Mouse (Mus musculus): ENCODE measurements around the gene Axl. TPM values are rescaled to one million over a fixed set of nuclear protein-coding genes. Genes with fewer than 3 reads are reported as not detected.
"Not testable (repeated sequence)": the region's sequence is repeated elsewhere in the genome, so short reads cannot be mapped to it uniquely, and the experiment has no call there.

Axl gene
- polyA plus RNA-seq, 1 experiment: not detected

GRCm38 (mm10) chr7:25802241-25803125, 14.0 kb upstream of the Axl start:
- TF ChIP-seq POLR2A (IDR thresholded peaks at IDR 0.05; ENCODE audit: insufficient read depth, low read depth, low read length) (no peak), CTCF (IDR thresholded peaks at IDR 0.05; ENCODE audit: insufficient read depth, low read depth, low read length) (no peak)
- Histone ChIP-seq H3K27ac (ENCODE audit: insufficient read depth, low read depth, low read length) (no peak overlapping the region), H3K4me3 (ENCODE audit: insufficient read depth, low read depth, low read length) (no peak overlapping the region), H3K4me1 (ENCODE audit: control insufficient read depth, insufficient read depth, low read length) (peaks cover 8% of the 10 kb centered on the region)
- 41% methylated on average over 24 of the region's 24 CpGs for WGBS

- H3K4me3 ChIP-seq (ENCODE audit: insufficient read depth, low read depth, low read length): no peak overlapping the region
- H3K27ac ChIP-seq (ENCODE audit: insufficient read depth, low read depth, low read length): no peak overlapping the region
- TF ChIP-seq CTCF (IDR thresholded peaks at IDR 0.05; ENCODE audit: insufficient read depth, low read depth, low read length) (no peak), POLR2A (IDR thresholded peaks at IDR 0.05; ENCODE audit: insufficient read depth, low read depth, low read length) (no peak)
- H3K4me1 ChIP-seq (ENCODE audit: control insufficient read depth, insufficient read depth, low read length): peaks cover 8% of the 10 kb centered on the region
- 93% methylated on average over 6 of the region's 6 CpGs for WGBS
Observed at GRCm38 (mm10) chr7:25801031-25801430, 12.5 kb upstream of the Axl start.

GRCm38 (mm10) chr7:25799369-25799768, 10.9 kb upstream of the Axl start:
- peaks cover 4% of the 10 kb centered on the region for H3K4me1 ChIP-seq (ENCODE audit: control insufficient read depth, insufficient read depth, low read length)
- H3K27ac ChIP-seq (ENCODE audit: insufficient read depth, low read depth, low read length): no peak overlapping the region
- no peak for TF ChIP-seq CTCF (IDR thresholded peaks at IDR 0.05; ENCODE audit: insufficient read depth, low read depth, low read length)
- no peak for TF ChIP-seq POLR2A (IDR thresholded peaks at IDR 0.05; ENCODE audit: insufficient read depth, low read depth, low read length)
- H3K4me3 ChIP-seq (ENCODE audit: insufficient read depth, low read depth, low read length): no peak overlapping the region
- WGBS: 84% methylated on average over 1 of the region's 1 CpGs

- TF ChIP-seq CTCF (IDR thresholded peaks at IDR 0.05; ENCODE audit: insufficient read depth, low read depth, low read length): no peak
- TF ChIP-seq POLR2A (IDR thresholded peaks at IDR 0.05; ENCODE audit: insufficient read depth, low read depth, low read length): no peak
- no peak overlapping the region for H3K27ac ChIP-seq (ENCODE audit: insufficient read depth, low read depth, low read length)
Observed at GRCm38 (mm10) chr7:25798540-25798939, 10.0 kb upstream of the Axl start.

GRCm38 (mm10) chr7:25794775-25795174, 6.3 kb upstream of the Axl start:
- 89% methylated on average over 8 of the region's 8 CpGs for WGBS
- H3K27ac ChIP-seq (ENCODE audit: insufficient read depth, low read depth, low read length): no peak overlapping the region
- H3K4me1 ChIP-seq (ENCODE audit: control insufficient read depth, insufficient read depth, low read length): no peaks in the 10 kb centered on the region
- TF ChIP-seq POLR2A (IDR thresholded peaks at IDR 0.05; ENCODE audit: insufficient read depth, low read depth, low read length) (no peak), CTCF (IDR thresholded peaks at IDR 0.05; ENCODE audit: insufficient read depth, low read depth, low read length) (no peak)
- no peak overlapping the region for H3K4me3 ChIP-seq (ENCODE audit: insufficient read depth, low read depth, low read length)

More at GRCm38 (mm10) chr7:25798540-25798939, 10.0 kb upstream of the Axl start:
- peaks cover 4% of the 10 kb centered on the region for H3K4me1 ChIP-seq (ENCODE audit: control insufficient read depth, insufficient read depth, low read length)
- WGBS: 88% methylated on average over 2 of the region's 2 CpGs
- H3K4me3 ChIP-seq (ENCODE audit: insufficient read depth, low read depth, low read length): no peak overlapping the region

- WGBS: 42% methylated on average over 3 of the region's 3 CpGs
- Histone ChIP-seq H3K27ac (ENCODE audit: insufficient read depth, low read depth, low read length) (no peak overlapping the region), H3K4me3 (ENCODE audit: insufficient read depth, low read depth, low read length) (no peak overlapping the region), H3K4me1 (ENCODE audit: control insufficient read depth, insufficient read depth, low read length) (peaks cover 6% of the 10 kb centered on the region)
- TF ChIP-seq CTCF (IDR thresholded peaks at IDR 0.05; ENCODE audit: insufficient read depth, low read depth, low read length) (no peak), POLR2A (IDR thresholded peaks at IDR 0.05; ENCODE audit: insufficient read depth, low read depth, low read length) (no peak)
Observed at GRCm38 (mm10) chr7:25793679-25794078, 5.2 kb upstream of the Axl start.

- 81% methylated on average over 9 of the region's 9 CpGs for WGBS
- not testable (repeated sequence) for H3K27ac ChIP-seq (ENCODE audit: insufficient read depth, low read depth, low read length); H3K4me3 ChIP-seq (ENCODE audit: insufficient read depth, low read depth, low read length)
- peaks cover 12% of the 10 kb centered on the region for H3K4me1 ChIP-seq (ENCODE audit: control insufficient read depth, insufficient read depth, low read length)
Observed at GRCm38 (mm10) chr7:25792966-25793365, 4.5 kb upstream of the Axl start.

GRCm38 (mm10) chr7:25790615-25791014, 2.1 kb upstream of the Axl start:
- no peak overlapping the region for H3K4me3 ChIP-seq (ENCODE audit: insufficient read depth, low read depth, low read length)
- H3K4me1 ChIP-seq (ENCODE audit: control insufficient read depth, insufficient read depth, low read length): peaks cover 12% of the 10 kb centered on the region
- WGBS: 79% methylated on average over 8 of the region's 8 CpGs
- TF ChIP-seq CTCF (IDR thresholded peaks at IDR 0.05; ENCODE audit: insufficient read depth, low read depth, low read length): no peak
- TF ChIP-seq POLR2A (IDR thresholded peaks at IDR 0.05; ENCODE audit: insufficient read depth, low read depth, low read length): no peak
- no peak overlapping the region for H3K27ac ChIP-seq (ENCODE audit: insufficient read depth, low read depth, low read length)

GRCm38 (mm10) chr7:25789129-25789440, 580 bp upstream of the Axl start:
- WGBS: 35% methylated on average over 3 of the region's 3 CpGs
- Histone ChIP-seq H3K27ac (ENCODE audit: insufficient read depth, low read depth, low read length) (no peak overlapping the region), H3K4me1 (ENCODE audit: control insufficient read depth, insufficient read depth, low read length) (peaks cover 12% of the 10 kb centered on the region), H3K4me3 (ENCODE audit: insufficient read depth, low read depth, low read length) (peak overlapping the region; percentile 5; the same call in 1 of the 2 replicates)
- TF ChIP-seq POLR2A (IDR thresholded peaks at IDR 0.05; ENCODE audit: insufficient read depth, low read depth, low read length) (no peak), CTCF (IDR thresholded peaks at IDR 0.05; ENCODE audit: insufficient read depth, low read depth, low read length) (no peak)

Data from olfactory bulb, adult 2 months (tissue).